Mouse (Mus musculus): Measurements from ENCODE around the gene Nlrx1. TPM values are rescaled to one million over a fixed set of nuclear protein-coding genes. Genes with fewer than 3 reads are reported as not detected.

The Nlrx1 gene
- polyA plus RNA-seq, 1 experiment from 2014 or later = 4.3 TPM

- no peak overlapping the region for H3K27ac ChIP-seq (ENCODE audit: low read depth, low read length)
- H3K9ac ChIP-seq (ENCODE audit: low read depth, low read length) = no peak overlapping the region
- 40% methylated on average over 26 of the region's 26 CpGs for WGBS
- no peaks in the 10 kb centered on the region for H3K27me3 ChIP-seq (replicated peaks; ENCODE audit: control insufficient read depth, insufficient read depth, low read length)
- H3K36me3 ChIP-seq (ENCODE audit: control insufficient read depth, insufficient read depth, low read length) = no peaks in the 10 kb centered on the region
- H3K4me1 ChIP-seq (replicated peaks; ENCODE audit: control insufficient read depth, insufficient read depth, low read length) = peaks cover 13% of the 10 kb centered on the region
- no peaks in the 10 kb centered on the region for H3K9me3 ChIP-seq (ENCODE audit: control insufficient read depth, low read length)
- H3K4me3 ChIP-seq (ENCODE audit: low read depth, low read length) = no peak overlapping the region
- DNase-seq (ENCODE audit: low spot score) (peak; percentile 62), ATAC-seq (replicated peaks; ENCODE audit: low FRiP score) (peak; percentile 82)
- H3K4me2 ChIP-seq = peak overlapping the region; percentile 41
Measured at GRCm38 (mm10) chr9:44249181-44250146, 18.9 kb downstream of the Nlrx1 start.

- Histone ChIP-seq H3K9ac (ENCODE audit: low read depth, low read length) (no peak overlapping the region), H3K4me1 (replicated peaks; ENCODE audit: control insufficient read depth, insufficient read depth, low read length) (peaks cover 13% of the 10 kb centered on the region), H3K36me3 (ENCODE audit: control insufficient read depth, insufficient read depth, low read length) (no peaks in the 10 kb centered on the region), H3K4me3 (ENCODE audit: low read depth, low read length) (no peak overlapping the region), H3K27ac (ENCODE audit: low read depth, low read length) (no peak overlapping the region), H3K27me3 (replicated peaks; ENCODE audit: control insufficient read depth, insufficient read depth, low read length) (no peaks in the 10 kb centered on the region), H3K4me2 (no peak overlapping the region), H3K9me3 (ENCODE audit: control insufficient read depth, low read length) (no peaks in the 10 kb centered on the region)
- WGBS = 69% methylated on average over 6 of the region's 6 CpGs
- ATAC-seq (replicated peaks; ENCODE audit: low FRiP score) (no peak), DNase-seq (ENCODE audit: low spot score) (no peak)
Measured at GRCm38 (mm10) chr9:44247907-44248306, 20.5 kb downstream of the Nlrx1 start.

- Histone ChIP-seq H3K4me3 (ENCODE audit: low read depth, low read length) (no peak overlapping the region), H3K9me3 (ENCODE audit: control insufficient read depth, low read length) (no peaks in the 10 kb centered on the region), H3K4me2 (no peak overlapping the region), H3K27me3 (replicated peaks; ENCODE audit: control insufficient read depth, insufficient read depth, low read length) (no peaks in the 10 kb centered on the region), H3K4me1 (replicated peaks; ENCODE audit: control insufficient read depth, insufficient read depth, low read length) (no peaks in the 10 kb centered on the region), H3K27ac (ENCODE audit: low read depth, low read length) (no peak overlapping the region), H3K9ac (ENCODE audit: low read depth, low read length) (no peak overlapping the region), H3K36me3 (ENCODE audit: control insufficient read depth, insufficient read depth, low read length) (no peaks in the 10 kb centered on the region)
- DNase-seq (ENCODE audit: low spot score) = no peak
- WGBS = 57% methylated on average over 2 of the region's 2 CpGs
- no peak for ATAC-seq (replicated peaks; ENCODE audit: low FRiP score)
Measured at GRCm38 (mm10) chr9:44243621-44244020, 24.8 kb downstream of the Nlrx1 start.

GRCm38 (mm10) chr9:44241418-44241817 is 27.0 kb downstream of the Nlrx1 start:
- WGBS = 57% methylated on average over 9 of the region's 9 CpGs
- ATAC-seq (replicated peaks; ENCODE audit: low FRiP score) (0 out of 2 replicates have a peak, but pooled peaks have one; percentile 20), DNase-seq (ENCODE audit: low spot score) (no peak)
- Histone ChIP-seq H3K9ac (ENCODE audit: low read depth, low read length) (no peak overlapping the region), H3K36me3 (ENCODE audit: control insufficient read depth, insufficient read depth, low read length) (no peaks in the 10 kb centered on the region), H3K4me3 (ENCODE audit: low read depth, low read length) (no peak overlapping the region), H3K27ac (ENCODE audit: low read depth, low read length) (no peak overlapping the region), H3K27me3 (replicated peaks; ENCODE audit: control insufficient read depth, insufficient read depth, low read length) (no peaks in the 10 kb centered on the region), H3K4me1 (replicated peaks; ENCODE audit: control insufficient read depth, insufficient read depth, low read length) (no peaks in the 10 kb centered on the region), H3K4me2 (no peak overlapping the region), H3K9me3 (ENCODE audit: control insufficient read depth, low read length) (no peaks in the 10 kb centered on the region)

- H3K4me1 ChIP-seq (replicated peaks; ENCODE audit: control insufficient read depth, insufficient read depth, low read length) = no peaks in the 10 kb centered on the region
- H3K36me3 ChIP-seq (ENCODE audit: control insufficient read depth, insufficient read depth, low read length) = no peaks in the 10 kb centered on the region
- ATAC-seq (replicated peaks; ENCODE audit: low FRiP score) = no peak
- WGBS = 64% methylated on average over 5 of the region's 5 CpGs
- no peak overlapping the region for H3K4me3 ChIP-seq (ENCODE audit: low read depth, low read length)
- H3K4me2 ChIP-seq = no peak overlapping the region
- no peak overlapping the region for H3K27ac ChIP-seq (ENCODE audit: low read depth, low read length)
- H3K27me3 ChIP-seq (replicated peaks; ENCODE audit: control insufficient read depth, insufficient read depth, low read length) = no peaks in the 10 kb centered on the region
- H3K9ac ChIP-seq (ENCODE audit: low read depth, low read length) = no peak overlapping the region
- no peak for DNase-seq (ENCODE audit: low spot score)
- no peaks in the 10 kb centered on the region for H3K9me3 ChIP-seq (ENCODE audit: control insufficient read depth, low read length)
Measured at GRCm38 (mm10) chr9:44240911-44241310, 27.5 kb downstream of the Nlrx1 start.

GRCm38 (mm10) chr9:44240399-44240798 is 28.0 kb downstream of the Nlrx1 start, which contains the start of gene Ccdc153:
TSS of gene Ccdc153 (plus strand) at chr9:44240676.
- no peak within 1 kb of the TSS for H3K9ac ChIP-seq (ENCODE audit: low read depth, low read length)
- 51% methylated on average over 2 of the region's 2 CpGs for WGBS
- H3K4me3 ChIP-seq (ENCODE audit: low read depth, low read length) = no peak within 1 kb of the TSS
- H3K9me3 ChIP-seq (ENCODE audit: control insufficient read depth, low read length) = no peaks in the 10 kb centered on the region
- H3K4me1 ChIP-seq (replicated peaks; ENCODE audit: control insufficient read depth, insufficient read depth, low read length) = no peaks in the 10 kb centered on the region
- no peaks in the 10 kb centered on the region for H3K27me3 ChIP-seq (replicated peaks; ENCODE audit: control insufficient read depth, insufficient read depth, low read length)
- no peaks in the 10 kb centered on the region for H3K36me3 ChIP-seq (ENCODE audit: control insufficient read depth, insufficient read depth, low read length)
- ATAC-seq (replicated peaks; ENCODE audit: low FRiP score) (no peak), DNase-seq (ENCODE audit: low spot score) (no peak)
- no peak within 1 kb of the TSS for H3K27ac ChIP-seq (ENCODE audit: low read depth, low read length)
- no peak within 1 kb of the TSS for H3K4me2 ChIP-seq

GRCm38 (mm10) chr9:44239447-44239846 is 29.0 kb downstream of the Nlrx1 start:
- WGBS = 8% methylated on average over 5 of the region's 5 CpGs
- ATAC-seq (replicated peaks; ENCODE audit: low FRiP score) = no peak
- Histone ChIP-seq H3K27ac (ENCODE audit: low read depth, low read length) (no peak overlapping the region), H3K27me3 (replicated peaks; ENCODE audit: control insufficient read depth, insufficient read depth, low read length) (no peaks in the 10 kb centered on the region), H3K4me2 (no peak overlapping the region), H3K9ac (ENCODE audit: low read depth, low read length) (no peak overlapping the region), H3K36me3 (ENCODE audit: control insufficient read depth, insufficient read depth, low read length) (no peaks in the 10 kb centered on the region), H3K4me1 (replicated peaks; ENCODE audit: control insufficient read depth, insufficient read depth, low read length) (no peaks in the 10 kb centered on the region), H3K9me3 (ENCODE audit: control insufficient read depth, low read length) (no peaks in the 10 kb centered on the region), H3K4me3 (ENCODE audit: low read depth, low read length) (no peak overlapping the region)
- no peak for DNase-seq (ENCODE audit: low spot score)

GRCm38 (mm10) chr9:44238501-44239190 is 29.8 kb downstream of the Nlrx1 start:
- DNase-seq (ENCODE audit: low spot score) (no peak), ATAC-seq (replicated peaks; ENCODE audit: low FRiP score) (no peak)
- Histone ChIP-seq H3K36me3 (ENCODE audit: control insufficient read depth, insufficient read depth, low read length) (no peaks in the 10 kb centered on the region), H3K4me3 (ENCODE audit: low read depth, low read length) (no peak overlapping the region), H3K27ac (ENCODE audit: low read depth, low read length) (no peak overlapping the region), H3K9ac (ENCODE audit: low read depth, low read length) (no peak overlapping the region), H3K9me3 (ENCODE audit: control insufficient read depth, low read length) (no peaks in the 10 kb centered on the region), H3K4me2 (no peak overlapping the region), H3K4me1 (replicated peaks; ENCODE audit: control insufficient read depth, insufficient read depth, low read length) (no peaks in the 10 kb centered on the region), H3K27me3 (replicated peaks; ENCODE audit: control insufficient read depth, insufficient read depth, low read length) (no peaks in the 10 kb centered on the region)
- WGBS = 71% methylated on average over 17 of the region's 17 CpGs

All from liver, embryonic 11.5 days (tissue).